Mouse (Mus musculus) frontal cortex, postnatal 36 days (tissue): Measurements from ENCODE around the gene Mnat1.

Experiments
- DNase-seq, 2 experiments: peaks; one replicate each; pipeline ENCODE4 v3.0.0; 2022; ENCODE audit warnings: low spot score in 2 of 2

Gene Mnat1

GRCm38 (mm10) chr12:73231552-73231951 is 108.0 kb downstream of the Mnat1 start:
- DNase-seq = no peak

DNA sequence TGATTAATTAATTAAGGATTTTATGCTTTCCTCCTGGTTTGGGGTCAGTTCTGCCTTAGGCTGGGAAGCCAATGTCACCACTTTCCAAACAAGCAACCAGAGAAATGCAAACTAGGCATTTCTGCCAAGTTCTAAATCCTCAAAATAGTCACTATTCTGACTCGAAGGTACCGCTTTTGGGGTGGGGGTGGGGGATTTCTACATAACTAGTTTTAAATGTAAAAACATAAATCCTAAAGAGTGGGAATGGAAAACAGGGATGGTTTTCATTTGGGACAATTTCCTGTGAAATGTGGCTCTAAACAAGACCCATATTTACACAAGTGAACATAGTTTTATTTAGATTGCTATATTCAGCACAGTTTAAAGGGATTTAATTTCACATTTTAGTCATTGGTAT is 109.1 kb downstream of the Mnat1 start:
- no peak for DNase-seq

- peak; percentile 44 to 69 for DNase-seq
Measured at GRCm38 (mm10) chr12:73241960-73242359, 118.4 kb downstream of the Mnat1 start.

- no peak for DNase-seq
Measured at GRCm38 (mm10) chr12:73245687-73246086, 122.2 kb downstream of the Mnat1 start.

- DNase-seq = no peak
Measured at GRCm38 (mm10) chr12:73255006-73255405, 131.5 kb downstream of the Mnat1 start.

DNA sequence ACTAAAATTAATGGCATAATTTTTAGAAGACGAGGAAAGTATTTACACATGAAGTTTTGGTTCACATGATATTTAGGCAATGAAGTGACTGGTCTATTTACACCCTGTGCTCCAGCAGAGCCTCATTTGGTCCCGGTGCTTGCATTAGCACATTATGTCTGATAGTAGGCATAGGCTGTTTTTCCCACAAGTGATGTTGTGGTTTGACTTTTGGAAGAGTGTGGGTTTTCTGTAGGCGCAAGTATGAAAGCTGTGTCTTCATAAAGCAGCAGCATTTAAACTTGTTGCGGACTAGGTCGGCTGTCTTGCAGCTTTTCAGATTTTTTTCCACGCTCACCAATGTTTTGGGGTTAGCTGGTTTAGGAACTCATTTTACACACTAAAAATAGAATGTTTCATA is 135.8 kb downstream of the Mnat1 start:
- DNase-seq = no peak

GRCm38 (mm10) chr12:73260339-73260738 is 136.8 kb downstream of the Mnat1 start:
- DNase-seq = no peak

- no peak for DNase-seq
Measured at GRCm38 (mm10) chr12:73265381-73265978, 142.0 kb downstream of the Mnat1 start.

DNA sequence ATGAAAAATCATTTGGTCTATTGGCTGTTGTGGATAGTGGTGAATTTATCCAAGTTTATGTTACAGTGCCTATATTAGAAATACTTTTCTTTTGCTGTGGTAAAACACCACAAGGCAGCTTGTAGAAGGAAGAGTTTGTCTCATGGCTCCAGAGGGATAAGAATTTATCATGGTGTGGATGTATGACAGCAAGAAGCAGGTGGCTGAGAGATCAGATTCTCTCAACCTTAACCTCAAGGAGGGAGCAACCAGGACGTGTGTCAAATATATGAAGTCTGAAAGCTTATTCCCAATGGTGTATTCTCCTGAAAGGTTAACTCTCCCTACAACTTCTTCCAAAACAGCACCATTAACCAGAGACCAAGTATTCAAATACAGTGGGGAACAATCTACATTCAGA is 143.1 kb downstream of the Mnat1 start:
- no peak for DNase-seq

DNA sequence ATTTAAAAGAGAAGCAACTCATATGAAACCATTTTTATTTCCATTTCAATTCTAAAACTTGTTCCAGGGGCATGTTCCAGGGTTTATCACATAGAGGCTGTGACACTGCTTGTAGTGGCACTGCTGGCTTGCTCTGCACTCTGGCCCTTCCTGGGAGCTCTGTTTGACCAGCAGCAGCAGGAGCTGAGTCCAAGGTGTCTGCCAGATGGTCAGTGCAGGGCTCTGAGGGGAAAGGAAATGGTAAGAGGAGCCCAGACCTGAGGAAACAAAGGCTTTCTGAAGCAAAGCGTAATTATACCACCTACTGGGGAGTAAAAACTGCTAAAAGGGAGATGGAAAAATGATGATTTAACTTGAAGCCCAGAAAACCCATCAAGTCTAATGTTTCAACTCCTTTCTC is 145.0 kb downstream of the Mnat1 start:
- no peak for DNase-seq

DNA sequence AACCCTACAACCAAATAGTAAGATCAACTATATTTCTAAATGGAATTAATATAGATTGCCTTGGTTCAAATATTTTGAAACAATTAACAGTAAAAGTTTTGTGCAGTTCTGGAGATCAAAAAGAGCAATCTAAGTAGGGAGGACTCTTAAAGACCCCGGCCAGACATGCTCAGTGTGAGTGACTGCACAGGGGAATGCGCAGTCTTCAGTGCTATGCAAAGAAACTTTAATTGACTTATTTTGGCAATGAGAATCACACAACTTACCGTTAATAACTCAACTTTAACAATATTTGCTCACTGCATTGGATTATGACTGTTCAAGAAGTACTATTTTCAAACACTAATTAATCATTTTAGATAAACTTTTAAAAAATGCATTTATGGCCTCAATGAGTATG is 146.0 kb downstream of the Mnat1 start:
- no peak for DNase-seq

GRCm38 (mm10) chr12:73269933-73270332 is 146.4 kb downstream of the Mnat1 start:
- DNase-seq = no peak

DNA sequence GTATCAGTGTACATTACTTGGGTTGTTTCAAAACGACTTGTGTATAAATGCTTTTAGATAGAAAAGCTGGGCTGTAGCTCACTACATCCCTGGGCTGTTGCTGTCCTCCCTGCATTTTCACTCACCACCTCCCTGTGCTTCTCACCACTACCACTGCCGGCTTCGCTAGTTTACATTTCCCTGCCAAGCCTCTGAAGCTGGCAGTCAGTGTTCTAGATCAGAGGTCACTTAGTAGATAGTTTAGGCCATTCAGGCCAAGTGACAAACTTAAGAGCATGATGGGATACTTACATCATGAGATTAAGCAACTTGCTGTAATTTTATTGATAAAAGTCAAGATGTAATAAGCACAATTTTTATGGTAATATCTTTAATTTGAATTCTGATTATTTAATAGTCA is 151.4 kb downstream of the Mnat1 start:
- no peak for DNase-seq

DNA sequence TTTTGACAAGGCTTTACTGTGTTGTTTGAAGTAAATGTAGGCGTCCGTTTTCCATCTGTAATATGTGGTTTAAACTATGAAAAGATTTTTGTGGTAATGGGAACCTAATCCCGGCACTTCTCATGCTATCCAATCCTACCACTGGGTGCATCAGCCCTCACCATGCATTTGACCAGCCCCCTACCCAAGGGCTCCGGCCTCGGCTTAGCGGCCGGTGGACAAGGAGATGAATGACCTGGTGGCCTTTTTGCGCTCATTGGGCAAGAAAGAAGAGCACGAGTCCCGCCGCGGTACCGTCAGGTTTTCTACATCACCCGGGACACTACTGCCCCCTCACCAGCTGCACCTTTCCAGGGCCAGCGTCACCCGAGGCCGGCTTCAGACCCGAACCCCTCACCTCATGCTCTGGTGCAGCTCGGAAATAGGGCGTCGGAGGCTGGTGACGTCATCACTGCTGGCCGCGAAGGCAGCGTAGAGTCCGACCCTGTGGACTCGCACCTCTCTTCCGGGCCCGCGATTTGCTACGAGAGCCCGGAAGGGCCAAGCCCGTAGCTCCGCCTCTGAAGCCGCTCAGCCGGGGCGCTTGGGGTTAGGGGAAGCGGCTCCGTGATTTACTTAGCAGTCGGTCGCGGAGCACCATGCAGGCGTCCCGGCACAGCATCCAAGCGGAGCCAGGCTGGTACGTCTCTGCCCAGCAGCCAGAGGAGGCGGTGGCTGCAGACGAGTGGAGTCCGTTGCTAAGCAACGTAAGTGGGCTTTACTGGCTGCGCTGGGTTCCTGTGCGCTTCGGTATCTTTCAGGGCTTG is 163.0 kb downstream of the Mnat1 start, which contains the start of the genes Trmt5 and Slc38a6:
Gene Trmt5, minus strand, starts transcription at position 424 of the 806 bp plus-strand sequence.
Gene Slc38a6, plus strand, starts transcription at position 493 of the 806 bp plus-strand sequence.
- DNase-seq = peak; percentile 92 to 95

DNA sequence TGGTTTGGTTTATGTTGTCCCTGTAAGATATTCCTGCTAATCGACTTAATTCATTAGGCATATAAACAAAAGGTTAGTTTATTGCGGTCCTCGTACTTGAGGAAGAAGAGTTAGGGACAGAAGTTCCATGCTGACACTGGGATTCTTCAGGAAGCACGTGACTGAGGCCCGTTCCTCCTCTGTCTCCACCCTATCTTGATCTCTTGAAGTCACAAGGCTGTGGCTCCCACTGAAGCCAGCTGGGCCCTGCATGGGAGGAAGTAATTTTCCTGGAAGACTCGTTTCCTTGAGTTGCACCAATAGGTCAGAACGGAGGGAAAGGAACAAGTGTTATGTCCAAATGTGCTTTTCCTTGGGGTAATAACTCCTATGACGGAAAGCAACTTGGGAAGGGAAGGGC is 164.1 kb downstream of the Mnat1 start:
- DNase-seq = no peak

GRCm38 (mm10) chr12:73288626-73289025 is 165.1 kb downstream of the Mnat1 start:
- DNase-seq = no peak

DNA sequence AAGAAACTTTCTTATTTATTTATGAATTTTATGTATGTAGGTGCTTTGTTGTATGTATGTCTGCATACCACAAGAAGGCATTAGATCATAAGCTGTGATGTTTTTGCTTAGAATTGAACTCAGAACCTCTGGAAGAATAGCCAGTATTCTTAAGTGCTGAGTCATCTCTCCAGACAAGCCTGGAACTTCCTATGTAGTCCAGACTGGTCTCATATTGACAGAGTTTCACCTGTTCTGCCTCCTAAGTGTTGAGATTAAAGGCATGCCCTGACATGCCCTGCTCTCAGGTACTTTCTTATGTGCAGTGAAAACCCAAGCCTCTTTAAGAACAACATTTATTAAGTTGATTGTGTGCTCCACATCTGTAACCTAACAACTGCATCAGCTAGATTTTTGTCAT is 171.4 kb downstream of the Mnat1 start:
- DNase-seq = no peak

DNA sequence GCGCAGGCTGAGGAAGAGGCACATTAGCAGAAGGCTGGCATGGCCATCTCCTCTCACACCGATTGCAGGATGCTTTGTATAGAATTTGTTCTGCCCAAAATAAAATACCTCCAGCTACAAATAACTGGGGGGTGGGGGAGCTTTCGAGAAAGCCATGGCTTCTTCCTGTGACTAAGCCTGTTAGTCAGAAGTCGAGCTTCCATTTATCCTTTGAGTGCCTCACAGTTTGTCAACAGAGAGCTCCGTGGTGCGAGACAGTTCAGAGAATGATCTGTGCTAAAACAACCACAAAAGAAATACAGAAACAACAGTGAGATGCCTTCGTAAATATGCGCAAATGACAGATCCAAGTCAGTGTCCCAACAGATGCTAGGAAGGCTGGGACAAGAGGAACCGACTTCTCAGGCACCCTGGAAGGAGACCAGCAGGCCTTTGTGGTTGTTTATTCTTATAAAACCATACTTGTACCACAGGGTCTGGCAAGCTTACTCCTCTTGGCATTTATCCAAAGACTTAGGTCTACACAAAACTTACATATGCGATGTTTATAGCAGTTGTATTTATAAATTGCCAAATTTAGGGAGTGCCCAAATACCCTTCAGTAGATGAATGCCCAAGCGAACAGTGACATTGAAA is 172.1 kb downstream of the Mnat1 start:
- no peak for DNase-seq

GRCm38 (mm10) chr12:73298621-73299020 is 175.1 kb downstream of the Mnat1 start:
- no peak for DNase-seq

- no peak for DNase-seq
Measured at GRCm38 (mm10) chr12:73300531-73300930, 177.0 kb downstream of the Mnat1 start.

- DNase-seq = no peak
Measured at GRCm38 (mm10) chr12:73304636-73305035, 181.1 kb downstream of the Mnat1 start.

DNA sequence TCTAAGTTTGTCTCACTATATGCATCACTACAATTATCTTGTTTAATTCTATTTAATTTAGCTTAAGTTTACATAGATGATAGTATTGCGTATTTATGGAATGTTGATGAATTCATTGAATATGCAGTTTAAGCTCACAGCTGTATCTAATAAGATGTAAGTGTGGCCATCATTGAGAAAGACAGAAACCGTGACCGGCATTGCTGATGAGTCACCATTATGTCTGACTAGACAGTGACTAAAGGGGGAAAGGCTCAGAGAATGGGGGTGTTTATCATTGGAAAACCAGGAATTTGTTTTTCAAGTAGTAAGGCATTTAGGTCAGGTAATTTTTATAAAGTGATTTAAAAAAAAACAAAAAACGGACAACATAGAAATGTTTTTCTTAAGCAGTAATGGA is 184.2 kb downstream of the Mnat1 start:
- no peak for DNase-seq

DNA sequence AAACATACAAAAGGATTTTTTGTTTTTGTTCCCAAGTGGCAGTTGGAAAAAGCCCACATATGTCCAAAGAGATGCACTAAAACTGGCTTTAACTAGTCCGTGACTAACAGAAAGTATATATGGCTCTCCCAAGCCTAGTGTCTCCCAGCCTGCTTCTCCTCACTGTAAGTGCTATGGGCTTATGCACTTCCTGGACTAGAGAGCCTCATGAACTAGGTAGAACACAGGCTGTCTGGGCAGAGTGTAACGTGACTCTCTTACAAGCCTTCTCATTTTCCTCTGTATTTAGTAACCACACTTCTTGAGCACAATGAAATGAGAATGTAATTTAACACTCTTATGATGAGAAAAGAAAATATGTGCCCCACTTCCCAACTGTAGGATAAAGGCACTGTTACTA is 185.2 kb downstream of the Mnat1 start:
- DNase-seq = no peak
